Mouse (Mus musculus): ENCODE data around the gene Ptgr2.

DNA sequence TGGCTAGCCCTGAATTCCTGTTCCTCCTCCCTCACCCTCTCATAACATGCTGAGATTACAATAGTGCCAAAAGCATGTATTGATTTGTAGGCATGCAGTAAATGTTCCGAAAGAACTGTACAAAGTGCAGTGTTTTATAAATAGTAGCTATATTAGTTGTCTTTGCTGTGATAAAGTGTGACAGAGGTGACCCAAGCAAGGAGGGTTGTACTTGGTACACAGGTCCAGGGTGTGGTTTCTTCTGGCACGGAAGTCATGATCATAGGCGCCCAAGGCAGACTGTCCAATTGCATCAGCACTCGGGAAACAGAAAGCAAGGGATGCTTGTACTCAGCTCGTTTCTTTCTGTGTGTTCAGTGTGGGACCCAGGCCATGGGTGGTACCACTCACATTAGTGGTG, 19.1 kb downstream of the Ptgr2 start:
- TF ChIP-seq CTCF (IDR thresholded peaks at IDR 0.05; ENCODE audit: low read depth, low read length) (no peak), GATA1 (IDR thresholded peaks at IDR 0.05; ENCODE audit: borderline replicate concordance, low read length) (no peak)

Data from G1E (cell line).